Mouse (Mus musculus): ENCODE measurements around the gene Tnip1. TPM values are rescaled to one million over a fixed set of nuclear protein-coding genes. Genes with fewer than 3 reads are reported as not detected.

Tnip1 gene
- polyA plus RNA-seq, 1 experiment from 2014 or later, result 29.9 TPM

DNA sequence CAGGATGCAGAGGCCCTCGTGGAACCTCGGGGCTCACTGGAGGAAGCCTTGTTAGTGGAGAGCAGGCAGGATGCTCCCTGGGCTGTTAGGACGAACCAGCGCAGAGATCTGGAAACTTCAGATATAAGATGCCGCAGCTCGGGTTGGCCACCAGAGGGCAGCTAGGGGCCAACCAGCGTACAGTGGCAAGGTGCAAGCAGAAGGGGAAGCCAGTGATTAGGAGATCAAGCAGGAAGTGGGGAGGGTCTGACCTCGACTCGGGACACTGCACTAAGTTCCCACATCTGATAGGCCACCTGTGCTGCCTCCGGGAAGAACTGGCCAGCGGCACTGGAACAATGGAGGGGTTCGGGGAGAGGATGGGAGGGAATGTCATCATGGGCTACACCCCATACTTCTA lies 35.6 kb upstream of the Tnip1 start:
- no peak overlapping the region for H3K9ac ChIP-seq (ENCODE audit: low read depth, low read length)
- no peaks in the 10 kb centered on the region for H3K27me3 ChIP-seq (replicated peaks; ENCODE audit: control insufficient read depth, insufficient read depth, low read length)
- no peak overlapping the region for H3K4me3 ChIP-seq (ENCODE audit: low read depth, low read length)
- no peak overlapping the region for H3K27ac ChIP-seq (ENCODE audit: low read depth, low read length)
- no peaks in the 10 kb centered on the region for H3K9me3 ChIP-seq (ENCODE audit: control insufficient read depth)
- TF ChIP-seq CTCF (IDR thresholded peaks at IDR 0.05; ENCODE audit: low read depth), result peak; percentile 95
- peaks cover 58% of the 10 kb centered on the region for H3K36me3 ChIP-seq (ENCODE audit: control insufficient read depth, insufficient read depth)
- no peaks in the 10 kb centered on the region for H3K4me1 ChIP-seq (replicated peaks; ENCODE audit: control insufficient read depth, insufficient read depth, low read length)
- peak; percentile 34; the same call in 1 of the 2 replicates for ATAC-seq
- H3K4me2 ChIP-seq (replicated peaks; ENCODE audit: low read depth), result 0 out of 2 replicates have a peak overlapping the region, but pooled peaks have one; percentile 9
- 9% methylated on average over 12 of the region's 12 CpGs for WGBS

DNA sequence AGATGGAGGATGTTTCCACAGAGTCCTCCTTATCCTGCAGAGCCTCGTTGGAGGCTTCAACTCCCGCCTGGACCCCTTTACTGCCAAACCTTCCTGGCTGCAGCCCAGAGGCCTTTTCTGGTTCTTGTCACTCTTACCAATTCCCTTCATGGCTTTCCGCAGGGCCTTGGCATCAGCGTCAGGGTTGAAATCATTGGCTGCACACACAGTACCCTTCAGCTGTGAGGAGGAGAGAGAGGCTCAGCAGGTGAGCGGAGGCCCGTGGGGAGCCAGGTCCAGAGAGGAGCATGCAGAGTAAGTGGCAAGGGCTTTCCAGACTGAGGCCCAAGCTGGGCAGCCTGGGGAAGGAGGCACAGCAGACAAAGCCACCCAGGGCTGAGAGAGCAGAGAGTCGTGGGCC lies 33.5 kb upstream of the Tnip1 start:
- Histone ChIP-seq H3K27me3 (replicated peaks; ENCODE audit: control insufficient read depth, insufficient read depth, low read length) (no peaks in the 10 kb centered on the region), H3K27ac (ENCODE audit: low read depth, low read length) (no peak overlapping the region), H3K36me3 (ENCODE audit: control insufficient read depth, insufficient read depth) (peaks cover 53% of the 10 kb centered on the region), H3K4me1 (replicated peaks; ENCODE audit: control insufficient read depth, insufficient read depth, low read length) (no peaks in the 10 kb centered on the region), H3K4me3 (ENCODE audit: low read depth, low read length) (no peak overlapping the region), H3K9me3 (ENCODE audit: control insufficient read depth) (no peaks in the 10 kb centered on the region), H3K9ac (ENCODE audit: low read depth, low read length) (no peak overlapping the region), H3K4me2 (replicated peaks; ENCODE audit: low read depth) (no peak overlapping the region)
- no peak for ATAC-seq
- no peak for TF ChIP-seq CTCF (IDR thresholded peaks at IDR 0.05; ENCODE audit: low read depth)
- 68% methylated on average over 7 of the region's 7 CpGs for WGBS

GRCm38 (mm10) chr11:54989920-54990319 lies 27.2 kb upstream of the Tnip1 start:
- Histone ChIP-seq H3K36me3 (ENCODE audit: control insufficient read depth, insufficient read depth) (peaks cover 19% of the 10 kb centered on the region; the same call in 1 of the 2 replicates), H3K9ac (ENCODE audit: low read depth, low read length) (no peak overlapping the region), H3K4me1 (replicated peaks; ENCODE audit: control insufficient read depth, insufficient read depth, low read length) (no peaks in the 10 kb centered on the region), H3K4me2 (replicated peaks; ENCODE audit: low read depth) (no peak overlapping the region), H3K27me3 (replicated peaks; ENCODE audit: control insufficient read depth, insufficient read depth, low read length) (no peaks in the 10 kb centered on the region), H3K4me3 (ENCODE audit: low read depth, low read length) (no peak overlapping the region), H3K27ac (ENCODE audit: low read depth, low read length) (no peak overlapping the region), H3K9me3 (ENCODE audit: control insufficient read depth) (no peaks in the 10 kb centered on the region)
- no peak for TF ChIP-seq CTCF (IDR thresholded peaks at IDR 0.05; ENCODE audit: low read depth)
- ATAC-seq, result no peak

DNA sequence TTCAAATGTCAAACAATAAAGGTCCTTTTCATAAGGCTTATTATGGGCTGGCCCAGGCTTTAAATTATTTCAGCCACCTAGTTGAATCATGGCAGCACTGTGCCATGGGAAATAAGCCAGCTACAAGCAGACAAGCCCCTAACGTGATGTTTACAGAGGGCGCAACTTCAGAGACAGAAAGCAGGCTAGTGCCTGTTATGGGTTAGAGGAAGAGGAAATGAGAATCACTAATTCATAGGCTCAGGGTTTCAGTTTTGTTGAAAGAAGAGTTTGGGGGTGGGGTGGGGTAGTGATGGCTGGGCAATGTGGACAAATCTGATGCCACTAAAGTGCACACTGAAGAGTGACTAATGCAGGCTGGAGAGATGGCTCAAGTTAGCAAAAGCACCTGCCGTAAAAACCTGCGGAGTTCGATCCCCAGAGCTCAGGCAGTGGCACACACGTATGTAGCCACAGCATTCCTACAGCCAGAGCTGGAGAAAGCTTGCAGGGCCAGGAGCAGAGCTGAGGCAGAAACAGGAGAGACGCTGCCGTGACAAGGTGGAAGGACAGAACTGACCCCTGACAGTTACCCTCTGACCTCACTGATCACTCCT lies 26.1 kb upstream of the Tnip1 start:
- H3K4me1 ChIP-seq (replicated peaks; ENCODE audit: control insufficient read depth, insufficient read depth, low read length), result no peaks in the 10 kb centered on the region
- no peak overlapping the region for H3K9ac ChIP-seq (ENCODE audit: low read depth, low read length)
- H3K9me3 ChIP-seq (ENCODE audit: control insufficient read depth), result no peaks in the 10 kb centered on the region
- no peaks in the 10 kb centered on the region for H3K27me3 ChIP-seq (replicated peaks; ENCODE audit: control insufficient read depth, insufficient read depth, low read length)
- no peak for TF ChIP-seq CTCF (IDR thresholded peaks at IDR 0.05; ENCODE audit: low read depth)
- ATAC-seq, result no peak
- no peak overlapping the region for H3K4me3 ChIP-seq (ENCODE audit: low read depth, low read length)
- H3K36me3 ChIP-seq (ENCODE audit: control insufficient read depth, insufficient read depth), result peaks cover 18% of the 10 kb centered on the region
- no peak overlapping the region for H3K4me2 ChIP-seq (replicated peaks; ENCODE audit: low read depth)
- no peak overlapping the region for H3K27ac ChIP-seq (ENCODE audit: low read depth, low read length)
- WGBS, result 63% methylated on average over 8 of the region's 8 CpGs

- Histone ChIP-seq H3K27me3 (replicated peaks; ENCODE audit: control insufficient read depth, insufficient read depth, low read length) (no peaks in the 10 kb centered on the region), H3K9me3 (ENCODE audit: control insufficient read depth) (no peaks in the 10 kb centered on the region), H3K36me3 (ENCODE audit: control insufficient read depth, insufficient read depth) (peaks cover 19% of the 10 kb centered on the region), H3K4me3 (ENCODE audit: low read depth, low read length) (no peak overlapping the region), H3K4me1 (replicated peaks; ENCODE audit: control insufficient read depth, insufficient read depth, low read length) (no peaks in the 10 kb centered on the region), H3K9ac (ENCODE audit: low read depth, low read length) (no peak overlapping the region), H3K4me2 (replicated peaks; ENCODE audit: low read depth) (no peak overlapping the region), H3K27ac (ENCODE audit: low read depth, low read length) (no peak overlapping the region)
- no peak for ATAC-seq
- peak; percentile 77 for TF ChIP-seq CTCF (IDR thresholded peaks at IDR 0.05; ENCODE audit: low read depth)
- WGBS, result 81% methylated on average over 1 of the region's 1 CpGs
Measured at GRCm38 (mm10) chr11:54987974-54988373, 25.3 kb upstream of the Tnip1 start.

GRCm38 (mm10) chr11:54985086-54985485 lies 22.4 kb upstream of the Tnip1 start:
- H3K9ac ChIP-seq (ENCODE audit: low read depth, low read length), result no peak overlapping the region
- no peak for ATAC-seq
- no peaks in the 10 kb centered on the region for H3K9me3 ChIP-seq (ENCODE audit: control insufficient read depth)
- TF ChIP-seq CTCF (IDR thresholded peaks at IDR 0.05; ENCODE audit: low read depth), result no peak
- H3K4me1 ChIP-seq (replicated peaks; ENCODE audit: control insufficient read depth, insufficient read depth, low read length), result no peaks in the 10 kb centered on the region
- no peak overlapping the region for H3K27ac ChIP-seq (ENCODE audit: low read depth, low read length)
- H3K36me3 ChIP-seq (ENCODE audit: control insufficient read depth, insufficient read depth), result peaks cover 30% of the 10 kb centered on the region
- H3K4me3 ChIP-seq (ENCODE audit: low read depth, low read length), result no peak overlapping the region
- no peaks in the 10 kb centered on the region for H3K27me3 ChIP-seq (replicated peaks; ENCODE audit: control insufficient read depth, insufficient read depth, low read length)
- no peak overlapping the region for H3K4me2 ChIP-seq (replicated peaks; ENCODE audit: low read depth)
- WGBS, result 73% methylated on average over 3 of the region's 3 CpGs

- Histone ChIP-seq H3K9me3 (ENCODE audit: control insufficient read depth) (no peaks in the 10 kb centered on the region), H3K4me3 (ENCODE audit: low read depth, low read length) (no peak overlapping the region), H3K9ac (ENCODE audit: low read depth, low read length) (no peak overlapping the region), H3K4me1 (replicated peaks; ENCODE audit: control insufficient read depth, insufficient read depth, low read length) (no peaks in the 10 kb centered on the region), H3K4me2 (replicated peaks; ENCODE audit: low read depth) (no peak overlapping the region), H3K27me3 (replicated peaks; ENCODE audit: control insufficient read depth, insufficient read depth, low read length) (no peaks in the 10 kb centered on the region), H3K36me3 (ENCODE audit: control insufficient read depth, insufficient read depth) (peaks cover 33% of the 10 kb centered on the region), H3K27ac (ENCODE audit: low read depth, low read length) (no peak overlapping the region)
- no peak; the same call in 1 of the 2 replicates for ATAC-seq
- no peak for TF ChIP-seq CTCF (IDR thresholded peaks at IDR 0.05; ENCODE audit: low read depth)
- WGBS, result 68% methylated on average over 4 of the region's 4 CpGs
Measured at GRCm38 (mm10) chr11:54984581-54984980, 21.9 kb upstream of the Tnip1 start.
